Mouse (Mus musculus): Measurements from ENCODE around the gene Hist1h2bg. TPM values are rescaled to one million over a fixed set of nuclear protein-coding genes. Genes with fewer than 3 reads are reported as not detected.
A peak's percentile ranks its signal among the peaks of the same experiment; 100 is the strongest.
"Not testable (repeated sequence)": the region's sequence is repeated elsewhere in the genome, so short reads cannot be mapped to it uniquely, and the experiment has no call there.

The Hist1h2bg gene
- total and polyA plus RNA-seq, 3 experiments: 14.7 to 2,580 TPM; not detected in 1

DNA sequence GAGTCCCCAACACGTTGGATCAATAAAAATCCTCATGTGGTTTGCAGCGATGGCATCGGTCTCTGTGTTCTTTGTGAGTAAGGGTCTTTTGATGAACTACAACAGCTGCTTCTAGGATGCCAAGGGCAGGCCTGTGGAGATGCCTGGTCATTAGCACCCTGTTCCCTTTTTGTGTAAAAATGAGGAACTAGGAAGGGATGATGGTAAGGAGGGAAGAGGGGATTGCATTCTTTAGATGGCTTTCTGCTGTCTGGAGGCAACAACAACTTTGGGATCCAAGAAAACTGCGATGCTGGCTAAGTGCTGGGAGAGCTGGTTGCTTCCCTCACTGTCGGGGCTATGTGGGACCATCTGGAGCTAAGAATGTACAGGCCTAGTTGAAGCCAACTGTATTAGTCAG is 32.9 kb upstream of the Hist1h2bg start:
- Histone ChIP-seq H3K9me3 (replicated peaks; ENCODE audit: insufficient read depth, low read length) (no peaks in the 10 kb centered on the region), H3K79me2 (ENCODE audit: control insufficient read depth, insufficient read depth, low read length, poor library complexity) (peaks cover 4% of the 10 kb centered on the region; the same call in 1 of the 2 replicates), H3K4me1 (ENCODE audit: control insufficient read depth in 1 of 2, insufficient read depth in 2 of 2, low read length in 2 of 2) (peaks cover 2 to 4% of the 10 kb centered on the region in 2 experiments; a peak in 3 of 4 replicates), H3K36me3 (ENCODE audit: control insufficient read depth in 1 of 2, insufficient read depth in 2 of 2, low read length in 2 of 2) (peaks cover 0 to 20% of the 10 kb centered on the region in 2 experiments; a peak in 2 of 4 replicates), H3K27ac (ENCODE audit: control insufficient read depth, low read depth, low read length) (no peak overlapping the region), H3K4me3 (ENCODE audit: control insufficient read depth in 1 of 2, insufficient read depth in 1 of 2, low read depth in 2 of 2, low read length in 2 of 2) (no peak overlapping the region), H3K9ac (ENCODE audit: control insufficient read depth, low read depth, low read length, poor library complexity, severe bottlenecking) (no peak overlapping the region), H3K27me3 (ENCODE audit: control insufficient read depth in 1 of 2, insufficient read depth in 2 of 2, low read length in 2 of 2) (no peaks in the 10 kb centered on the region)
- peak; percentile 58 for DNase-seq (ENCODE audit: low read depth, low spot score)
- TF ChIP-seq MXI1 (IDR thresholded peaks at IDR 0.05; ENCODE audit: low read depth, low read length): no peak
- no peak for TF ChIP-seq CHD2 (IDR thresholded peaks at IDR 0.05; ENCODE audit: low read length)
- no peak for TF ChIP-seq UBTF (IDR thresholded peaks at IDR 0.05; ENCODE audit: borderline replicate concordance, insufficient read depth, low read depth, low read length)
- no peak for TF ChIP-seq KAT2A (conservative IDR thresholded peaks at IDR 0.05; ENCODE audit: low read depth, low read length)
- no peak for TF ChIP-seq RCOR1 (IDR thresholded peaks at IDR 0.05; ENCODE audit: low read depth, low read length)

DNA sequence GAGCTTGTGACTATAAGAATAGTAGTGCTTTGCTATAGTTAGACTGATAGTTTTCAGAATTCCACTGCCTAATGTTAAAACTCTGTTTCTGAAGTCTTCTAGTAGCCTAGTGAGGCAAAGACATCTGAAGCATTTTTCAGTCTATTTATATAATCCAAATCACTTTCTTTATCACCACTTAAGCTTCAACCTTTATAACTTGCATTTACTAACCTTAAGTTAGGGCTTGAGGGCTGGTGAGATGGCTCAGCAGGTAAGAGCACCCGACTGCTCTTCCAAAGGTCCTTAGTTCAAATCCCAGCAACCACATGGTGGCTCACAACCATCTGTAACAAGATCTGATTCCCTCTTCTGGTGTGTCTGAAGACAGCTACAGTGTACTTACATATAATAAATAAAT is 31.4 kb upstream of the Hist1h2bg start:
- not testable (repeated sequence) for H3K4me3 ChIP-seq (ENCODE audit: control insufficient read depth in 1 of 2, insufficient read depth in 1 of 2, low read depth in 2 of 2, low read length in 2 of 2); H3K9ac ChIP-seq (ENCODE audit: control insufficient read depth, low read depth, low read length, poor library complexity, severe bottlenecking); H3K27ac ChIP-seq (ENCODE audit: control insufficient read depth, low read depth, low read length); DNase-seq (ENCODE audit: low read depth, low spot score); H3K4me1 ChIP-seq (ENCODE audit: control insufficient read depth in 1 of 2, insufficient read depth in 2 of 2, low read length in 2 of 2); H3K27me3 ChIP-seq (ENCODE audit: control insufficient read depth in 1 of 2, insufficient read depth in 2 of 2, low read length in 2 of 2); H3K9me3 ChIP-seq (replicated peaks; ENCODE audit: insufficient read depth, low read length); H3K79me2 ChIP-seq (ENCODE audit: control insufficient read depth, insufficient read depth, low read length, poor library complexity)
- peak; percentile 70 for TF ChIP-seq TBP (IDR thresholded peaks at IDR 0.05; ENCODE audit: low read depth, low read length)
- peaks cover 0 to 19% of the 10 kb centered on the region in 2 experiments; a peak in 2 of 4 replicates for H3K36me3 ChIP-seq (ENCODE audit: control insufficient read depth in 1 of 2, insufficient read depth in 2 of 2, low read length in 2 of 2)

DNA sequence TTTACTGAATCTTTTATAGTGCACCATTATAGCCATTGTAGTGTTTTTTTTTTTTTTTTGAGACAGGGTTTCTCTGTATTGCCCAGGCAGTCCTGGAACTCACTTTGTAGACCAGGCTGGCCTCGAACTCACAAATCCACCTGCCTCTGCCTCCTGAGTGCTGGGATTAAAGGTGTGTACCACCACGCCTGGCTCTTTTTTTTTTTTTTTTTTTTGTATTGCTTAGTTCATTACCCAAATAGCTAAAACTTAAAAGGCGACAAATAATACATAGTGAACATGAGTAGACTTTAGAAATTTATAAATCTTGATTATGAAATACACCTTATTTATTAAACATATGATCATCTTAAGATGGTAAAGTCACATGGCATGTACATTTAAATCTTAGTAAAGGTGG is 29.7 kb upstream of the Hist1h2bg start:
- 0 out of 2 replicates have a peak, but pooled peaks have one; percentile 54 for TF ChIP-seq TBP (IDR thresholded peaks at IDR 0.05; ENCODE audit: low read depth, low read length)
- TF ChIP-seq UBTF (IDR thresholded peaks at IDR 0.05; ENCODE audit: borderline replicate concordance, insufficient read depth, low read depth, low read length): no peak
- Histone ChIP-seq H3K27me3 (ENCODE audit: control insufficient read depth in 1 of 2, insufficient read depth in 2 of 2, low read length in 2 of 2) (no peaks in the 10 kb centered on the region), H3K79me2 (ENCODE audit: control insufficient read depth, insufficient read depth, low read length, poor library complexity) (no peaks in the 10 kb centered on the region), H3K9me3 (replicated peaks; ENCODE audit: insufficient read depth, low read length) (no peaks in the 10 kb centered on the region), H3K4me3 (ENCODE audit: control insufficient read depth in 1 of 2, insufficient read depth in 1 of 2, low read depth in 2 of 2, low read length in 2 of 2) (peak overlapping the region in 1 of 2 experiments; percentile 51; a peak in 1 of 4 replicates), H3K9ac (ENCODE audit: control insufficient read depth, low read depth, low read length, poor library complexity, severe bottlenecking) (peak overlapping the region; percentile 24; the same call in 1 of the 2 replicates), H3K36me3 (ENCODE audit: control insufficient read depth in 1 of 2, insufficient read depth in 2 of 2, low read length in 2 of 2) (peaks cover 0 to 22% of the 10 kb centered on the region in 2 experiments; a peak in 2 of 4 replicates), H3K27ac (ENCODE audit: control insufficient read depth, low read depth, low read length) (no peak overlapping the region), H3K4me1 (ENCODE audit: control insufficient read depth in 1 of 2, insufficient read depth in 2 of 2, low read length in 2 of 2) (peaks cover 2 to 7% of the 10 kb centered on the region in 2 experiments; a peak in 3 of 4 replicates)
- DNase-seq (ENCODE audit: low read depth, low spot score): peak; percentile 49
